Mouse (Mus musculus) megakaryocyte, embryonic 14.5 days (primary cell): ENCODE results near the gene Parp12.

Experiments used
- FLI1 ChIP-seq: IDR thresholded peaks from 2 replicates; pipeline ENCODE4 v1.6.1; 2012; ENCODE audit warnings: low read length, inconsistent platforms, mixed read lengths
- GATA1 ChIP-seq: IDR thresholded peaks from 3 replicates; pipeline ENCODE4 v1.6.1; 2012; ENCODE audit warnings: mixed read lengths, low read length, inconsistent platforms, borderline replicate concordance

GRCm38 (mm10) chr6:39132556-39132955 is 14.4 kb upstream of the Parp12 start:
- TF ChIP-seq GATA1 (no peak), FLI1 (no peak)
